Mouse (Mus musculus) heart, adult 2 months (tissue): ENCODE data around the gene Tnnc1. TPM values are rescaled to one million over a fixed set of nuclear protein-coding genes. Genes with fewer than 3 reads are reported as not detected.

Experiments used
- DNase-seq, 2 experiments: peaks; one replicate each; pipeline ENCODE4 v3.0.0; 2021
- H3K27ac ChIP-seq: fragments of 200-600 bp; 2 replicates; pipeline ENCODE4 v1.8.1; 2022
- H3K27me3 ChIP-seq: fragments of 200-500 bp; 2 replicates; pipeline ENCODE4 v1.6.1; 2012; ENCODE audit warnings: mild to moderate bottlenecking, low read length, inconsistent platforms, mixed read lengths; ENCODE audit not compliant: control insufficient read depth, insufficient read depth
- H3K36me3 ChIP-seq: fragments of 200-500 bp; 2 replicates; pipeline ENCODE4 v1.6.1; 2012; ENCODE audit warnings: low read length, inconsistent platforms; ENCODE audit not compliant: control insufficient read depth, insufficient read depth
- H3K4me1 ChIP-seq: fragments of 200-500 bp; 2 replicates; pipeline ENCODE4 v1.6.1; 2011; ENCODE audit warnings: low read length; ENCODE audit not compliant: control insufficient read depth, insufficient read depth
- H3K4me3 ChIP-seq: fragments of 200-600 bp; 2 replicates; pipeline ENCODE4 v1.8.1; 2022
- H3K79me2 ChIP-seq: fragments of 200-500 bp; replicated peaks from 2 replicates; pipeline ENCODE4 v1.6.1; 2012; ENCODE audit warnings: mild to moderate bottlenecking, inconsistent platforms, low read length, moderate library complexity, mixed read lengths; ENCODE audit not compliant: control insufficient read depth, insufficient read depth
- H3K9ac ChIP-seq: fragments of 200-500 bp; 2 replicates; pipeline ENCODE4 v1.6.1; 2012; ENCODE audit warnings: low read depth, mild to moderate bottlenecking, control low read depth, inconsistent platforms, low read length, mixed read lengths
- CTCF ChIP-seq: fragments of 200-600 bp; IDR thresholded peaks from 2 replicates; pipeline ENCODE4 v1.8.1; 2022; ENCODE audit warnings: antibody characterized with exemption, mild to moderate bottlenecking, moderate library complexity
- EP300 ChIP-seq: fragments of 200-500 bp; IDR thresholded peaks from 2 replicates; pipeline ENCODE4 v1.6.1; 2011; ENCODE audit warnings: low read depth, low read length, control low read depth; ENCODE audit not compliant: insufficient read depth
- POLR2A ChIP-seq: fragments of 200-500 bp; IDR thresholded peaks from 2 replicates; pipeline ENCODE4 v1.6.1; 2011; ENCODE audit warnings: mild to moderate bottlenecking, low read depth, low read length, control low read depth; ENCODE audit not compliant: insufficient read depth
- WGBS: fragments of 180-500 bp; shearing (Covaris S2); methylation state at CpG from one replicate; pipeline ENCODE4 v1.1.7; 2018; 5-methylcytosine and 5-hydroxymethylcytosine counted together
- intact Hi-C: fragments of 180-260 bp; cut with DNase I; formaldehyde crosslinking; loops from one replicate; pipeline ENCODE4 v1.15.1; 2025
- polyA plus RNA-seq: library from polyadenylated mRNA; depleted of rRNA; stranded (reverse); fragments of >200 nt; gene quantifications from 2 replicates; pipeline ENCODE4 v1.2.3, GENCODE M21; 2012; rRNA removed
- total RNA-seq, 2 experiments: library from RNA; stranded (reverse); gene quantifications; 2 replicates each; pipeline ENCODE4 v1.2.3; 2021

The Tnnc1 gene
- total and polyA plus RNA-seq, 3 experiments: 4,851 to 5,508 (median 5,084) TPM

DNA sequence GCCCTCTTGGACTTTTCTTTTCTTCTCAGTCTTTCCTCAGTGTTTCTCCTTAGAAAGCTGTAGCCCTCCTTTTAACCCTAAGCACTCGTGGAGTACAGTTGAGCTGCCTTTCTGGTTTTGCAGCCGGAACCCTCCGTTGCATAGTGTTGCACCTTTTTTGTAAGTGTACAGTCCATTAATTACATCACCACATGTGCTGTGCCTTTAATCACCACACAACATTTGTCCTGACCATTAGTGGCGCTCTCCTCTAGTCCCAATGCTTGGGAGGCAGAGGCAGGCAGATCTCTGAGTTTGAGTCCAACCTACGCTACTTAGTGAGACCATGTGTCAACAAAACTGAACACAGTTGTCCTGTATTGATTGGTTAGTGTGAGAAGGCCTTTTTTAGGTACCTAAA, 44.0 kb downstream of the Tnnc1 start:
- H3K4me1 ChIP-seq: peaks cover 3% of the 10 kb centered on the region
- no peaks in the 10 kb centered on the region for H3K27me3 ChIP-seq
- no peaks in the 10 kb centered on the region; the same call in 1 of the 2 replicates for H3K36me3 ChIP-seq
- no peak overlapping the region for H3K9ac ChIP-seq
- 78% methylated on average over 5 of the region's 5 CpGs for WGBS
- H3K4me3 ChIP-seq: peak overlapping the region; percentile 99
- no peaks in the 10 kb centered on the region for H3K79me2 ChIP-seq
- intact Hi-C loops: loop anchor here (5.0 kb wide), 2 partner anchors 85 to 120 kb away; partner anchors contain the start of genes Capn7 and Nt5dc2
- no peak overlapping the region for H3K27ac ChIP-seq
- no peak for TF ChIP-seq POLR2A
- no peak for DNase-seq

- H3K27ac ChIP-seq: no peak overlapping the region
- no peak for TF ChIP-seq EP300
- TF ChIP-seq CTCF: no peak
- no peak for TF ChIP-seq POLR2A
- WGBS: 92% methylated on average over 14 of the region's 14 CpGs
- intact Hi-C loops: no loop called here
- H3K27me3 ChIP-seq: no peaks in the 10 kb centered on the region
- no peaks in the 10 kb centered on the region for H3K79me2 ChIP-seq
- no peak overlapping the region for H3K9ac ChIP-seq
- H3K4me1 ChIP-seq: no peaks in the 10 kb centered on the region
- no peak overlapping the region for H3K4me3 ChIP-seq
- H3K36me3 ChIP-seq: no peaks in the 10 kb centered on the region
- DNase-seq: no peak
Measured at GRCm38 (mm10) chr14:31258476-31259050, 50.5 kb downstream of the Tnnc1 start.

- TF ChIP-seq EP300: no peak
- no peak for TF ChIP-seq CTCF
- TF ChIP-seq POLR2A: no peak
- Histone ChIP-seq H3K27ac (no peak overlapping the region), H3K79me2 (no peaks in the 10 kb centered on the region), H3K36me3 (no peaks in the 10 kb centered on the region), H3K4me3 (no peak overlapping the region), H3K4me1 (no peaks in the 10 kb centered on the region), H3K9ac (no peak overlapping the region), H3K27me3 (no peaks in the 10 kb centered on the region)
- 94% methylated on average over 4 of the region's 4 CpGs for WGBS
- intact Hi-C loops: no loop called here
- DNase-seq: no peak
Measured at GRCm38 (mm10) chr14:31260374-31260773, 52.3 kb downstream of the Tnnc1 start.

- H3K9ac ChIP-seq: no peak overlapping the region
- DNase-seq: no peak
- TF ChIP-seq CTCF (no peak), POLR2A (no peak), EP300 (no peak)
- no peak overlapping the region for H3K27ac ChIP-seq
- H3K4me1 ChIP-seq: no peaks in the 10 kb centered on the region
- intact Hi-C loops: no loop called here
- H3K4me3 ChIP-seq: no peak overlapping the region
- H3K79me2 ChIP-seq: no peaks in the 10 kb centered on the region
- 92% methylated on average over 9 of the region's 9 CpGs for WGBS
- H3K36me3 ChIP-seq: no peaks in the 10 kb centered on the region
- H3K27me3 ChIP-seq: no peaks in the 10 kb centered on the region
Measured at GRCm38 (mm10) chr14:31260932-31261331, 52.8 kb downstream of the Tnnc1 start.

Other genes starting within 250 kb of the Tnnc1 start
- gene Glt8d1, start 206.9 kb upstream of the Tnnc1 start, total RNA-seq: 10 to 100 TPM; 24.6 to 25.1 TPM
- 18.4 and 30.1 TPM in 2 replicates for gene Glt8d1, start 206.9 kb upstream of the Tnnc1 start, polyA plus RNA-seq
- 100 to 1,000 TPM; 123 to 137 TPM for gene Spcs1, start 206.6 kb upstream of the Tnnc1 start, total RNA-seq
- gene Spcs1, start 206.6 kb upstream of the Tnnc1 start, polyA plus RNA-seq: 145 and 289 TPM in 2 replicates
- gene Pbrm1, start 189.2 kb upstream of the Tnnc1 start, total RNA-seq: 10 to 100 TPM; 49.6 to 52.8 TPM
- gene Pbrm1, start 189.2 kb upstream of the Tnnc1 start, polyA plus RNA-seq: 7.7 and 15.7 TPM in 2 replicates
- gene Gnl3, start 189.2 kb upstream of the Tnnc1 start, total RNA-seq: 10 to 100 TPM; 26.2 to 27.6 TPM
- gene Gnl3, start 189.2 kb upstream of the Tnnc1 start, polyA plus RNA-seq: 8.1 and 19.2 TPM in 2 replicates
- 10 to 100 TPM; 61.1 to 81.3 TPM for gene Smim4, start 79.4 kb upstream of the Tnnc1 start, total RNA-seq
- gene Smim4, start 79.4 kb upstream of the Tnnc1 start, polyA plus RNA-seq: 57.5 and 81.7 TPM in 2 replicates
- 10 to 100 TPM; 18.7 to 21.8 TPM for gene Nt5dc2, start 77.3 kb upstream of the Tnnc1 start, total RNA-seq
- gene Nt5dc2, start 77.3 kb upstream of the Tnnc1 start, polyA plus RNA-seq: 52.5 and 82.7 TPM in 2 replicates
- 10 to 100 TPM; 64.2 to 65.0 TPM for gene Stab1, start 39.7 kb upstream of the Tnnc1 start, total RNA-seq
- gene Stab1, start 39.7 kb upstream of the Tnnc1 start, polyA plus RNA-seq: 77.0 and 90.8 TPM in 2 replicates
- 100 to 1,000 TPM; 123 to 129 TPM for gene Nisch, start 8.6 kb downstream of the Tnnc1 start, total RNA-seq
- 187 and 223 TPM in 2 replicates for gene Nisch, start 8.6 kb downstream of the Tnnc1 start, polyA plus RNA-seq
- 10 to 100 TPM; 15.0 to 15.1 TPM for gene Sema3g, start 9.5 kb downstream of the Tnnc1 start, total RNA-seq
- 6.1 and 8.0 TPM in 2 replicates for gene Sema3g, start 9.5 kb downstream of the Tnnc1 start, polyA plus RNA-seq
- 1 to 10 TPM; 2.9 to 3.6 TPM for gene Phf7, start 43.0 kb downstream of the Tnnc1 start, total RNA-seq
- gene Phf7, start 43.0 kb downstream of the Tnnc1 start, polyA plus RNA-seq: 3.1 and 5.7 TPM in 2 replicates
- 10 to 100 TPM; 39.6 to 49.1 TPM for gene Bap1, start 43.1 kb downstream of the Tnnc1 start, total RNA-seq
- gene Bap1, start 43.1 kb downstream of the Tnnc1 start, polyA plus RNA-seq: 43.6 and 55.2 TPM in 2 replicates
- gene Dnah1, start 115.6 kb downstream of the Tnnc1 start, total RNA-seq: under 1 TPM; 0.02 to 0.05 TPM
- gene Dnah1, start 115.6 kb downstream of the Tnnc1 start, polyA plus RNA-seq: 0.03 and 0.41 TPM in 2 replicates
- 10 to 100 TPM; 29.6 to 32.5 TPM for gene Capn7, start 128.3 kb downstream of the Tnnc1 start, total RNA-seq
- 15.3 and 30.1 TPM in 2 replicates for gene Capn7, start 128.3 kb downstream of the Tnnc1 start, polyA plus RNA-seq
- gene Sh3bp5, start 227.8 kb downstream of the Tnnc1 start, total RNA-seq: 10 to 100 TPM; 51.0 to 58.3 TPM
- 27.0 and 37.1 TPM in 2 replicates for gene Sh3bp5, start 227.8 kb downstream of the Tnnc1 start, polyA plus RNA-seq